Mouse (Mus musculus): ENCODE measurements at regions not wholly inside any gene's neighbourhood (a gene's known extent, or its start where the extent isn't known, plus 50 kb on each side); places are given as distances from the start of the nearest gene placed in this dataset.

DNA sequence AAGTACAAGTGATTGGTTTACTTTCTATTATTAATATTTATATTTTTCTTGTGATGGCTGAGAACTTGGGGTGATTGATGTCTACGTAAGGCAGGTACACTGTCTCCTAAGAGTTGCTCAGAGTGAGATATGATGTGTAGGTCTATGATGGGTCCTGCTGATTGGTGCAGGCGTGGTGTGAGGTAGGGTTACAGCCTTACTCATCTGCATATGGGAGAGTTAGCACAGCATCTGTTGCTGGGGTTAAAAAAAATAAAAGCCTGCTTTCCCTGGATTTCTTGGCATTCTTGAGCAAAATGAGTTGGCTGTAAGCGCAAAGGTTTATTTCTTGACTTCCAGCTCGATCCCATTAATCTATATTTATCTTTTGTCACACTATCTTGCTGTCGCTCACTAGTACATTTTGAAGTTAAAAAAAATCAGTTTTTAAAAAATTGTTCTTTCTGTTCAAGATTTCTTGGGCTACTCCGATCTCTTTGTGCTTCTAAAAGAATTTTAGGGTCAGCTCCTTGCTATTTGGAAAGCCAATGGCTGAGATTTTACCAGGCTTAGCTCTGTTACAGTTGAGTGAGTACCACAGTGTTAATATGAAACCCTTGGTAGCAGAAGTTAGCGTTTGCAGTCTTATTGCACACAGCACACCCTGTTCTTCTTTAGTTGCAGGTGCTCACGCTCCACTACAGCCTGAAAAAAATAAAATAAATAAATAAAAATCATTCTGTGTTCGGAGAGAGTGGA is 482.0 kb downstream of the Plekhb2 start:
- no peak for DNase-seq

DNA sequence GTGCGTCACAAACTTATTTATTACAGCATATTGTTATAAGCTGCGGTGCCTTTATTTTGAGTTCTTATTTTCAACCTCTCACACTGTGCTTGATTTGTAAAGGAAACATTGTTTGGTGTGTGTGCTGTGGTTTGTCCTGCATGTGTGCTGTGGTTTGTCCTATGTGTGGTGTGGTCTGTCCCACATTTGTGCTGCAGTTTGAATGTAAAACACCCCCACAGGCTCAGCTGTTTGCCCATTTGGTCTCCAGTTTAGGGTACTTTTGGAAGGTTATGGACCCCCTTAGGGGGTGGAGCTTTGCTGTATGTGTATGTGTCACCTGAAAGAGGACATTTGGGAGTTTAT is 482.5 kb downstream of the Plekhb2 start:
- no peak for DNase-seq

DNA sequence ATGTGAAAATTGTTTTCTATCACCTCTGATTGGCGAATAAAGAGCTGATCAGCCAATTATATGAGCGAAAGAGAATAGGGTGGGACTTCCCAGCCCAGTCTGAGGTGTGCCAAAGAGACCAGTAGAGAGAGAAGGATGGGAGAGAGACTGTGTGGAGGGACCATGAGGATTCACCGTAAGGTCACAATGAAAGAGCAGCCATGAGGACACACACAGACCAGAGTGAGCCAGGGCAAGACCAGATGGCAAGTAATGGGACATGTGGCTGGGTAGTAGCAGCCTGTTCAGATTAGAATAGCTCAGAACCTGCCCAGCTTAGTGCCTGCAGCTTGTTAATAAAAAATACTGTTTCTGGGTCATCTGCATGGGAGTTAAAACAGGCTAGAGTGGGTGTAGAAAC is 487.9 kb downstream of the Plekhb2 start:
- no peak for DNase-seq

DNA sequence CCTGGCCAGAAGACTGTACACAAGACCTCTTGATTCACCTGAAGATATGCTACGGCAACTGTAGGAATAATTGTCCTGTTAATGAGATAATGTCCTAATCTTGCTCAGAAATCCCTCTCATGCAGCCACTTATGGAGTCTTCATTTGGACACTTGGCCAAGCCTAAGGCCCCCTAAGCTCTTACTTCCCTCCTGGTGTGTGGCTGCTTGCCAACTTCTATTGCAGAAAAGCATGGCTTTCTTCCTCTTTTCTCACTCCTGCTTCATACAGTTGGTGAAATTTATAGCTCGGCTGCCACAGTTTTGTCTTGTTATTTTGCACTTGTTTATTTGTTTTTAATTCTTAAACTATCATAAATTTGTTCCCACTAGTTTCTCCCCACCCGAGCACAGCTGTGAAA is 488.4 kb downstream of the Plekhb2 start:
- DNase-seq: no peak

DNA sequence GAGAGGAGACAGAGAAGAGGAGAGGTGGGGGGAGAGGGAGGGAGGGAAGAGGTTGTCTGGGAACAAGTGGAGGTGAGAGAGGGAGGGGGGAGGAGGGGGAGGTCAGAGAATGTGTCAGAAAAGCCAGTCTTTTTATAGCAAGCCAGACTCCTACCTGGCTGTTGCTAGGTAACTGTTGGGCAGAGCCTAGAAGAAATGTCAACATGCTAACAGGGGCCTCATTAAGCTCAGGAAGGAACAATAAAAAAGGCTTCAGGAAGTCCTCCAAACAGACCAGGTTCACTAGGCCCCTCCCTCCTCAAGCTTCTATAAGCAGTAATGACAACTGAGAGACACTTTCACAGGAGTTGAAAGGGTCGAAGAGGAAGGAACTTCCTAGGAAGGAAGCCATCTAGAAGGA is 494.8 kb downstream of the Plekhb2 start:
- no peak for DNase-seq

DNA sequence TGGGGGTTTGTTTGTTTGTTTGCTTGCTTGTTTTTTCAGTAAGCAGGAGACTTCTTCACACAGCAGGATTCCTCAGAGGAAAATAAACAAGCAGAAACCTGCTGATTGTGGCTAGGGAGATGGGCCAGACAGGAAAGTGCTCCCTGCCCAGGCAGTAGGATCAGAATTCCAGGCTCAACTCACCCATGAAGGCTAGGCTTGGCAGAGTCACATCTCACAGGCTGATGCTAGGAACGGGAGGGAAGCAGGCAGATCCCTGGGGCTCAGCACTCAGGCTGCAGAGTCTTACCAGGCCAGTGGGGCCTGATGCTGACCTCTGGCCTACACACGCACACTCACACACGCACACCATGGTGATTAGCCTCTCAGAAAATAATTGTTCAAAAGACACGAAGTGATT is 498.5 kb downstream of the Plekhb2 start:
- DNase-seq: no peak

DNA sequence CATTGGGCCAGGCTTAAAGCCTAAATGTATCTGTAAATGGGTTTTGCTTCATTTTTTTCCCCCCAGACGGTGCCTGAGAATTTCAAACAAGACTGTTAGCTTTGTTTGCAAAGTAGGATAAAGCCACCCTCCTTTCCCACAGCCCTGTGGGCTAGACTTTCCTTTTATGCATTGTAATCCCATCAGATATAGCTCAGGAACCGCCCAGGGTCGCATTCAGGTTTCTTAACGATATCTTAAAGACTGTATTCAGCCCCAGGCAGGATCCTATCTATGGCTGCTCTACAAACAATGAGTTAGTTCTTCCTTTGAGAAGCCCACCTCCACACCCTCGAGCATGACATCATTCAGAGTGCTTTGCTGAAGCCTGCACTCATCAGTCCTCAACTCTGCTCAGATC is 509.2 kb downstream of the Plekhb2 start:
- no peak for DNase-seq

DNA sequence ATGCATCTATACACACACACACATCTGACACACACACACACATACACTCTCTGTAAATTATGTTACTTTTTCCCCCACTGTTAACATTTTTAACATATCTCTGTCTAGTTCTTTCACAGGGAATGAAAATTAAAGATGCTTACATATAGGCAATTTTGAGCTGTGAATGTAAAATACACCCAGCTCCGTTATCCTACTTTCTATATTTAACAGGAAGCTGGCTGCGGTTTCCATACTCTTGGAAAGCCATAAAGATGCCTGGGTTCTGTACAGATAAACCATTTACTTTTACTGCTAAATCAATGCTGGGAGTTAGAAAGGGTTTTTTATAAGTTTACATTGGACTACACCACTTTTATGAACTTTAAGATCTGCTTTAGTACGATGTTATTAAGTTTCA is 511.7 kb downstream of the Plekhb2 start:
- no peak for DNase-seq

DNA sequence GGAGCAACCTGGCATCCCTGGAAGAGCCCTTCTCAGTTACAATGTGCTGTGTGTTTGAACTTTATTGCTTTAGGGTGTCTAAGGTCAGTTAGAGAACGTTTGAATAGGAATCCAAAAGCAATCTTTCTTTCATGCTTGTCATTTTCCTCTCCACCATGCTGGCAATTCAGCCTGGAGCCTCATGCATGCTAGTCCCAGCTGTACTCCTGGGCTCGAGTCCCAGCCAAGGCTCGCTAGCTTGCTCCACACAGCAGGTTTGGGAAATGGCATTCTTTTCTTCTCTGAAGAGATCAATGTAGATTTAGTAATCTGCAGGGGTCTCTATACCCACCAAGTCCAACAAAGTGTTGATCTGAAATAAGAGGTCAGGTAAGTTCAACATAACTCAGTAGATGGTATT is 513.1 kb downstream of the Plekhb2 start:
- DNase-seq: no peak

DNA sequence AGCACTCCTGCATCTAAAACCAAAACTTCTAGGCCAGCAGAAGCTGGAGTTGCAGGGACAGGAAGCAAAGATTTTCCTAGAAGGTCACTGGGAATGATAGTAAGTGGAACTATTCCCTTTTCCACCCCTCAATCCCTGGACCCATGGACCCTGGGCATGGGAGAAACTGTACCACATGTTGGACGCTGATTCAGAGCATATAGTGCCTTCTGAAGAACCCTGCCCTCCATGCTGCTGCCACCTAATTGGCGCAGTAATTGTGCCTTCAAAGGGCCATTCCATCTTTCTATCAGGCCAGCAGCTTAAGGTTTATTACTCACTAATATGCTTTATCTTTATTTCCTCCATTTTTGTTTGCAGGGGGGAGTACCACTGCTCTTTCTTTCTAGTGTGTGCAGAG is 516.8 kb downstream of the Plekhb2 start:
- no peak for DNase-seq

DNA sequence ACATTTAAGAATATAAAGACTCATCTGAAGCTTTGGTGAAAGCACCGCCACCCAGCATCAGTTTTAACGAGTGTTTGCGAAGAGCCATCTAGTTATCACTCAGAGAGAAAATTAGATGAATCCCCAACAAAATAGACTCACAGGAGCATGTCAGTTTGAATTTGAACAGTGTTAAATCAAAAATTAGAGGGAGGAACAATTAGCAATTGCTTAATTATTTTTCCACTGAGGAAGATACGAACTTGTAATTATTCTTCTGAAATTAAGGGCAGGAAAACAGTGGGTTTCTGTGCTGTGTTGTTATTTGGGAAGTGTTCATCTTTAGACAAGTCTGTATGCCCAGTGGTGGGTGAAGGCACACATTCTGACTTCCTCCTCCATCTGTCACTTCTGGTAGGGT is 523.0 kb downstream of the Plekhb2 start:
- DNase-seq: no peak

DNA sequence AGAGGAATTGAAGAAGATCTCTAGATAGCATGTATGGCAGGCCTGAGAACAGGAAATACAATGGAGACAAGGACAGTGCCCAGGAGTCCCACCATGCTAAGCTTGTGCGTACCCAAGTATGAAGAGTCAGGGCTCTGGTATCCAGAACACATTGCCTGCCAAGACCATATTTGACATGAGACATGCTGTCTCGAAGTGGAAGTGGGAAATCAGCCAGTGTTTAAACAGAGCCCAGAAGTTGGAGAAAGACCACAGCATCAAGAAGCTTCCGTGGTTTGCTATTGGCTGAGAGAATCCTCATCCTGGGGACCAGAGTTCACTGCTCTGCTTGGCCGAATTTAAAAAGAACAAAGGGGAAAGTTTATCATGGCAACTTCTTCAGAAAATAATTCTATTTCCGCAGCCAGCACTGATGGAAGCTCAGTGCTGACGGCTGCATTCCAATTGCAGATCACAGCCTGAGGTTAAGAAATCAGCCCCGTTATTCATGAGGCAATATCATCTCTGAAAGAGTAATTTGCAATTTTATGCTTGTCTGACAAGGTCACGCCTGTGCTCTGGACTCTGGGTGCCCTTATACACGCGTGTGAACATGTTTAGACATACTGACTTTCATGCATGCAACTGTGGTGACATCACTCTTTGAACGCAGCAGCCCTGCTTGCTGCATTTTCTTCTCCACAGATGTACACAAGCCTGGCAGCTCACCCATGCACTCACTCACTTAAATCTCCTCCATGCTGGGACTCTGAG is 531.0 kb downstream of the Plekhb2 start:
- no peak for DNase-seq

DNA sequence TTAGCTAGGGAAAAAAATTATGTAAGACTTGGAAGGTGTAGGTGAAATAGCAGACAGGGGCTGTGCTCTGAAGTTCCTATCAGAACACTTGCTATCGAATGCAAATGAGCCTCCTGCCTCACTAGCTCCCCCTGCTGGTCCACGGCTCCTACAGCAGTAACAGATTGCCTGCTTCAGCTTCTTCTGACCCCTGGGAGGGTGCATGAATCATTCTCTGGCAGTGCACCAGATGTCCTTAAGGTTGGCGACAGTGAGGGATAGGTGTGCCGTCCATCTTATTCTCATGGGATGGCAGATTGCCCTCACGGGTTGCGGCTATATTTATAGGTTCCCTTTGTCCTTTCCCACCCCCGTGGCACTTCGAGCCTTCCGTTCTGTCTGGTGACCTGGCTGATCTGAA is 535.7 kb downstream of the Plekhb2 start:
- DNase-seq: peak; percentile 52 to 60

DNA sequence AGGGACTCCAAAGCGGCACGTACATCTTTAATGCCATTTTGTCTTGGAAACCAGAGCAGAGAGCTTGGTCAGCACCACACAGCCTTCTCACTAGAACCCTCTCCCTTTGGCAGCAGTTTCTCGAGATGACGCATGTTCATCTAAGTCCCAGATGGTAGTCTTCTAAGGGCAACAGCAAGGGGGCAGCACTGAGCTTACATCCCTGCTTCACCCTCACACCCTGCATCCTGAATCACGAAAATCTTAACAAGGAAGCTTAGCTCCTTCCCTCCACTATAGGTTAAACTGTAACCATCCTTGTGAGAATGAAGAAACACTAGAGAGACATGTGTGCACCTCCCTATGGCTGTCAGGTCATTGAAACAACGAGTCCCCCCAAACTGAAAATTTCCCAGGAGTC is 538.4 kb downstream of the Plekhb2 start:
- peak; percentile 28 to 31 for DNase-seq

DNA sequence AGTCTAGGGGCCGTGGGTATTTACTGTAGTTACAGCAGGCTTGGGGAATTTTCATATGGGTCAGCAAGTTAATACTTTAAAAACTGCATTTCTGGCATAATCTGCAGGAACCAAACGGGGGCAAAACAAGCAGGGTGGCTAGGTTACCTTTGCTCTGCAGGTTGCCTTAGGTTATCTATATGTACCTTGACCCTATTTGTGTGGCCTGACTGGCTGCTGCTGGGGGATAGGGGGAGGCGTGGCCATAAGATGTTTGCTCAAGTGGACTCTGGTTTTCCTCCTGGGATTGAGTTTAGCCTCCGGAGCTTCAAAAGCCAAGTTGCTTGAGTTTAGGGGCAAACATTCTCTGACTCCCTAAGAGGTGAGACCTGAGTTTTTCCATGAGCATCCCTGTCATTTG is 540.6 kb downstream of the Plekhb2 start:
- DNase-seq: no peak

DNA sequence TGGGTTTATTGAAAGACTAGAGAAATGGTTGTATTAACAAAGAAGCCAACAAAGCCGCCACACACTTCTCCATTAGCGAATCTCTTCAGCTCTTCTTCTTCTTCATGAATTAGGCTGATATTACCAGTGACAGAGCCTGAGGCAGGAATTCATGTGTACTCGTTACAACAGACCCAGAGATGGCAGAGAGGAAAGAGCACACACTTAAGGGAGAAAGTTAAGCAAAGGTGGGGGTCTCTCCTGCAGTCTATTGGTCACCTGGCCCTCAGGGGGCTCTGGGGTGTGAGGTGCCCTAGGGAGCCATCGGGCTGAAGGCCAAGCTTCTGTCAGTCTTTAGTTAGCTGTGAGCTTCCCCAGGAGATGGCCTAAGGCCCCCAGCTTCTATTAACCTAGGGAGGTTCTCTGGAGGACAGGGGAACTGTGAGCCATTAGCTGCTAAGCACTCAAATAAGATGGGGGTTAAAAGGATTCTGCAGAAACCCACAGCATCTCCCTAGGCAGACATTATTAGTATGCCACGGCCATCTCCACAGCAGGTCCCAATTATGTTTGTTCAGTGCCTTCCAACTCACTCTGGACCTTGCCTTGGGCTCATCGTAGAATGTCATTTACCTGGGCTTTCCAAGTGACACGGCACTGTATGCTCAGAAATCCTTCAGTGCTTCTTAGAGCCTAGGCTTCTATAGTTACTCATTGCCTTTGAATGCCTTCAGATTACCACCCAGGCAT is 541.2 kb downstream of the Plekhb2 start:
- DNase-seq: no peak

DNA sequence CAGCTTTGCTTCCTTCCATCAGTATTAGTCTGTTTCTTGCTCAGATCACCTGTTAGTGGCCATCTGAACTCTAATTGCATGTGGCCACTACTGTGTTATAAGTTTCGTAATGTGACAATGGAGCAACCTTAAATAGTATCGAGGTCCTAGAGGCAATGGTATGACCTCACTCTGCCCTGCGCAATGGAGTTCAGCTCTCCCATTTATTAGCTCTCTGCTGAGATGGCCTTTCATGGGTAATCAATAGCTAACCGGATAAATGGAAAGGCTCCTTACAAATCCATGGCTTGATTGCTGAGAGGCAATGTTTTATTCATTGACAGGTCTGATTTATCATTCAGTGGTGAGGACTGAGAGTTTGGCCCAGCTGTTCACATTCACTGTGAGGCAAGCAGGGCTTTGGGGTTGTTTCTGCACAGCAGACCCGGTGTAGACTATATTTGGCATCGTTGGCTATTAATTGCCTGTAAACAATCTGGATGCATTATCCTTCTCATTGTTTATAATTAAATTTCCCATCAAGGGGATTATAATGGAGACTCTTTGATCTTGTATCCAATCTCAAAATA is 543.9 kb downstream of the Plekhb2 start:
- no peak for DNase-seq

DNA sequence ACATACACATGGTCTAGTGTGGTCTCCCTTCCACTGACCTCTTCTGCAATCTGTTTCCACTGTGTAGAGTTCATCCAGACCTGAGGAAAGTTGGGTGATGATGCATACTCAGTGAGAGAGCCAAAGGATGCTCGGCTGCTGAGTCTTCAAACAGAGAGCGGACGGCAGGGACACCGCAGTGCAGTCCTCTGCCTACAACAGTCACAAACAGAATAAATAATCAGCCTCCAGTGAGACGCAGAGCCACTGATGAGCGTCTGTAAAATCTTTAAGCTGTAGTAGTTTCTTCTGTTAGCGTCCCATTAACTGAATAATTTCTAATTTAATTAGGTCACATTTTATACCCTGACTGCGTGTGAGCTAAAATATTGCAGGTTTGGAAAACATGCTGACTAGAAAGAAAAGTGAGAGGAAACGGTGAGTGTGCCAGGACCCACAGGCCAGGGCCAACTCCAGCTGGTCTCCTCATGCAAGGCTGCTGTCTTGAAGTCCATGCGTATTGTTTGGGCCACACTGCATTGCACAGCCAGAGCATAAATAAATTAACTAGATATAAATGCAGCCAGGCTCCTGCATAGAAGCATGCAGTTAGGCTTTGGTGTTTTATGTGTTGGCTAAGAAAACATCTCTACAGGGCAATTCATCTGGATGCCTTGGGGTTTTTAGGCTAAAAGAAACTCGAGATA is 551.0 kb downstream of the Plekhb2 start:
- no peak for DNase-seq

DNA sequence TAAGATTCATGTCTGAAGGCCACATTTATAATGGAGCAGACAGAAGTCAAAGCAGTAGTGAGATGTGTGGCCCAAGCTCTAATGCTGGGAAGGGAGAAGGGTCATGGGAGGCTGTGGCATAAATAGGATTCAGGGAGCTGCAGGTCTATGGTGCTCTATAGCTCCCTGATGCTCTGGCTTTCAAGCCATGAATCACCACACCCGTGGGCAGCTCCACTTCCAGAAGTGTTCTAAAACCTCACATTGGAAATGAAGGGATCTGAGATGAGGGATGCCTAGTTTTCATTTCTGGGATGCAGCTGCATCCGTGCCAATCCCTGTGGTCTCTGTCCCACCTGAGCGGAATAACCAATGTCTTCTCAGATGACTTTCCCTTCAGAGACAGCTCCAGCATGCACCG is 553.2 kb downstream of the Plekhb2 start:
- no peak for DNase-seq

DNA sequence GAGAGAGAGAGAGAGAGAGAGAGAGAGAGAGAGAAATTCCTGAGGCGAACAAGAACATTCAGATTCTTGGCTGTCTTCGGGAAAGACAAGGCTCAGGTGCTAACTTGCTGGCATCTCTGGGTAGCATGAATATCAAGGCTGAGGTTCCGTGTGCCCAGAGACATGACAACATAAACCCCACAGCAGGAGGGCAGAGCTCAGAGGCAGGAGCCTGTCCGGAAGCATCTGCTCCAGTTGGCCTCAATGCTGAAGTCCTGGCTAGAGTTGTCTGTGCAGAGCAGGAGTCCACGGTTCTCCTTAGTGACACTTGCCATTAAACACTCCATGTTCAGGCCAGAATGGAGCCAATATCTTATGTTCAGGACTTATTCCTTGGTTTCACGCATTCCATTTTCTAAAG is 555.6 kb downstream of the Plekhb2 start:
- DNase-seq: no peak

DNA sequence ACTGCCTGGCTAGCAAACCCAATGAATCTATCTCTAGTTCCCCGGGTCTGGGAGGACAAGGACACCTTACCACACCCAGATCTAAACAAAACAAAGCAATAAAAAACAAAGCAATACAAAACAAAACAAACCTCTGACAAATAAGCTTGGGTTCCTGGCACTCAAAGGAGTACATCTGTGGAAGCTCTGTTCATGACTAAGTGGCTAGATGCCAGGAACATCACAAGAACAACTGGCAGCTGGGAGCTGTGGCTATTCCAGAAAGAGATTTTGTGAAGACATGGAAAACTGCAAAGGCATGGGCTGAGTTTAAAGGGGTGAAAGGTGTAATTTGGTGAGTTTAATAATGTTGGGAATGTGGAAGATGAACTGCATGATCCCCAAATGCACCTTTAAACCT is 565.9 kb downstream of the Plekhb2 start:
- no peak for DNase-seq

DNA sequence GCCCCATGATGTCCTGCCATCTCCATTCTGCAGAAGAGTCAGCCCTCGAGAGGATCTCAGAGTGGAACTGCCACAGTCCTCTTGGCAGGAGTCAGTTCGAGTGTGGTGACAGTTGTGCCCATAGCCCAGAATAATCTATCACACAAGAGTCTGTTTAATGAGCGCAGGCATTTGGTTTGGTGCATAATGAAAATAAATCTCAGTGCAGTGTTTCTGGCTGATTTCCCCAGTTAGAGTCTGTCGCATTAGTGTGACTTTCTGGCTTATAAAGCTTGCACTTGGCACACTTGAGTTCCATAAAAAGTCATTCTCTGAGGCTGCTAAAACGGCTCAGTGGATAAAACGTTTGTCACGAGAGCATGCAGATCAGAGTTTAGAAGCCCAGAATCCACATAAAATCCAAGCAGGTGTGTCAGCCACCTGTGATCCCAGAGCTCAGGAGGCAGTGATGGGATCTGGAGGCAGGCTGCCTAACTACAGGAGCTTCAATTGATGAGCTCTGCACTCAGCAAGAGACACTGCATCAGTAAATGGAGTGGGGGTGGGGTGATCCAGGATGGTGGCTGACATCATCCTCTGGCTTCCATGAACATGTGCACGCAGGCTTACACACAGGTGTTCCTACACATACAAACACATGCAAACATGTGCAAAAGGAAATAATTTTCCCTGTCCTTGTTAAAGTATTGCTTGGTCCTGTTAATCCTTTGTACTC is 578.5 kb downstream of the Plekhb2 start:
- no peak for DNase-seq

Data from thymus, postnatal 36 days (tissue).